Mouse (Mus musculus) MEL (cell line): ENCODE measurements around the gene Olfr1394. TPM values are rescaled to one million over a fixed set of nuclear protein-coding genes. Genes with fewer than 3 reads are reported as not detected.

Experiments used
- DNase-seq: peaks from one replicate; pipeline ENCODE4 v3.0.0; 2011; ENCODE audit warnings: low read depth, low spot score
- H3K27ac ChIP-seq: 2 replicates; pipeline ENCODE4 v1.5.1; 2012; ENCODE audit warnings: low read depth, mild to moderate bottlenecking, control low read depth, low read length, moderate library complexity; ENCODE audit not compliant: control insufficient read depth
- H3K27me3 ChIP-seq, 2 experiments: fragments of 150-350 bp in 1 of 2; sonication (generic) in 1 of 2; 2 replicates each; pipeline ENCODE4 v1.6.1; 2012; ENCODE audit warnings: low read length in 2 of 2, mild to moderate bottlenecking in 2 of 2, improper control_type of control experiment in 1 of 2, moderate library complexity in 1 of 2; ENCODE audit not compliant: insufficient read depth in 2 of 2, control insufficient read depth in 1 of 2
- H3K36me3 ChIP-seq, 2 experiments: 2 replicates each; pipeline ENCODE4 v1.6.1; 2012 to 2014; ENCODE audit warnings: low read length in 2 of 2, improper control_type of control experiment in 1 of 2, inconsistent platforms in 1 of 2, mild to moderate bottlenecking in 1 of 2; ENCODE audit not compliant: insufficient read depth in 2 of 2, control insufficient read depth in 1 of 2
- H3K4me1 ChIP-seq, 2 experiments: fragments of 150-350 bp in 1 of 2; sonication (generic) in 1 of 2; 2 replicates each; pipeline ENCODE4 v1.6.1; 2012; ENCODE audit warnings: low read length in 2 of 2, improper control_type of control experiment in 1 of 2, mild to moderate bottlenecking in 1 of 2; ENCODE audit not compliant: insufficient read depth in 2 of 2, control insufficient read depth in 1 of 2
- H3K4me3 ChIP-seq, 2 experiments: fragments of 150-350 bp in 1 of 2; sonication (generic) in 1 of 2; 2 replicates each; pipeline ENCODE4 v1.5.1; 2012; ENCODE audit warnings: low read depth in 2 of 2, low read length in 2 of 2, mild to moderate bottlenecking in 2 of 2, moderate library complexity in 2 of 2, control low read depth in 1 of 2, improper control_type of control experiment in 1 of 2; ENCODE audit not compliant: control insufficient read depth in 1 of 2, insufficient read depth in 1 of 2
- H3K79me2 ChIP-seq: 2 replicates; pipeline ENCODE4 v1.6.1; 2012; ENCODE audit warnings: mild to moderate bottlenecking, low read length, moderate library complexity; ENCODE audit not compliant: control insufficient read depth, poor library complexity, insufficient read depth
- H3K9ac ChIP-seq: 2 replicates; pipeline ENCODE4 v1.6.1; 2012; ENCODE audit warnings: low read depth, mild to moderate bottlenecking, control low read depth, low read length, moderate library complexity; ENCODE audit not compliant: control insufficient read depth, poor library complexity, severe bottlenecking
- H3K9me3 ChIP-seq: fragments of 150-350 bp; sonication (generic); replicated peaks from 2 replicates; pipeline ENCODE4 v1.6.1; 2012; ENCODE audit warnings: mild to moderate bottlenecking, low read length, improper control_type of control experiment, moderate library complexity; ENCODE audit not compliant: insufficient read depth
- CHD1 ChIP-seq: IDR thresholded peaks from 2 replicates; pipeline ENCODE4 v1.6.1; 2012; ENCODE audit warnings: low read depth, mild to moderate bottlenecking, inconsistent platforms, low read length, improper control_type of control experiment
- CHD2 ChIP-seq: IDR thresholded peaks from 2 replicates; pipeline ENCODE4 v1.6.1; 2011; ENCODE audit warnings: low read length, improper control_type of control experiment
- CTCF ChIP-seq, 3 experiments: IDR thresholded peaks in 2 of 3; conservative IDR thresholded peaks in 1 of 3; 2 replicates each; pipeline ENCODE4 v1.5.1; 2011 to 2012; ENCODE audit warnings: low read length in 3 of 3, low read depth in 2 of 3, mild to moderate bottlenecking in 2 of 3, improper control_type of control experiment in 1 of 3, inconsistent platforms in 1 of 3, mixed read lengths in 1 of 3, moderate library complexity in 1 of 3; ENCODE audit not compliant: control insufficient read depth in 1 of 3, insufficient read depth in 1 of 3, poor library complexity in 1 of 3, severe bottlenecking in 1 of 3
- EP300 ChIP-seq, 2 experiments: IDR thresholded peaks; 2 replicates each; pipeline ENCODE4 v1.6.1; 2011; ENCODE audit warnings: improper control_type of control experiment in 2 of 2, low read length in 2 of 2, low read depth in 1 of 2, mild to moderate bottlenecking in 1 of 2
- ETS1 ChIP-seq: IDR thresholded peaks from 2 replicates; pipeline ENCODE4 v1.6.1; 2012; ENCODE audit warnings: low read depth, mild to moderate bottlenecking, inconsistent platforms, low read length, improper control_type of control experiment, moderate library complexity
- GABPA ChIP-seq: IDR thresholded peaks from 2 replicates; pipeline ENCODE4 v1.6.1; 2012; ENCODE audit warnings: low read depth, mild to moderate bottlenecking, inconsistent platforms, low read length, improper control_type of control experiment, moderate library complexity
- JUND ChIP-seq: IDR thresholded peaks from 2 replicates; pipeline ENCODE4 v1.6.1; 2011; ENCODE audit warnings: low read depth, mild to moderate bottlenecking, improper control_type of control experiment, low read length
- KAT2A ChIP-seq: conservative IDR thresholded peaks from 2 replicates; pipeline ENCODE4 v1.6.1; 2012; ENCODE audit warnings: low read depth, low read length, improper control_type of control experiment, inconsistent platforms
- MAX ChIP-seq: IDR thresholded peaks from 2 replicates; pipeline ENCODE4 v1.6.1; 2011; ENCODE audit warnings: low read length, improper control_type of control experiment
- MAZ ChIP-seq: IDR thresholded peaks from 2 replicates; pipeline ENCODE4 v1.6.1; 2012; ENCODE audit warnings: low read depth, mild to moderate bottlenecking, inconsistent platforms, low read length, improper control_type of control experiment
- MYB ChIP-seq: IDR thresholded peaks from 2 replicates; pipeline ENCODE4 v1.6.1; 2011; ENCODE audit warnings: mild to moderate bottlenecking, low read depth, low read length, improper control_type of control experiment
- POLR2A ChIP-seq, 2 experiments: IDR thresholded peaks; 2 replicates each; pipeline ENCODE4 v1.6.1; 2011 to 2012; ENCODE audit warnings: low read length in 2 of 2, mild to moderate bottlenecking in 2 of 2, control low read depth in 1 of 2, improper control_type of control experiment in 1 of 2, low read depth in 1 of 2, moderate library complexity in 1 of 2; ENCODE audit not compliant: control insufficient read depth in 1 of 2, insufficient read depth in 1 of 2, poor library complexity in 1 of 2
- POLR2AphosphoS2 ChIP-seq: IDR thresholded peaks from 2 replicates; pipeline ENCODE4 v1.6.1; 2011; ENCODE audit warnings: low read length, improper control_type of control experiment
- RAD21 ChIP-seq: IDR thresholded peaks from 2 replicates; pipeline ENCODE4 v1.6.1; 2011; ENCODE audit warnings: mild to moderate bottlenecking, low read depth, low read length, improper control_type of control experiment
- SMC3 ChIP-seq: IDR thresholded peaks from 2 replicates; pipeline ENCODE4 v1.6.1; 2011; ENCODE audit warnings: low read depth, low read length, improper control_type of control experiment
- TBP ChIP-seq: IDR thresholded peaks from 2 replicates; pipeline ENCODE4 v1.8.0; 2011; ENCODE audit warnings: low read depth, low read length, improper control_type of control experiment
- TCF12 ChIP-seq: IDR thresholded peaks from 2 replicates; pipeline ENCODE4 v1.6.1; 2014; ENCODE audit warnings: low read depth, mild to moderate bottlenecking, inconsistent platforms, low read length, improper control_type of control experiment, moderate library complexity
- UBTF ChIP-seq: IDR thresholded peaks from 2 replicates; pipeline ENCODE4 v1.6.1; 2012; ENCODE audit warnings: low read depth, mild to moderate bottlenecking, inconsistent platforms, low read length, improper control_type of control experiment, moderate library complexity, borderline replicate concordance; ENCODE audit not compliant: insufficient read depth
- USF1 ChIP-seq: IDR thresholded peaks from 2 replicates; pipeline ENCODE4 v1.6.1; 2014; ENCODE audit warnings: low read depth, mild to moderate bottlenecking, inconsistent platforms, low read length, improper control_type of control experiment, moderate library complexity
- ZC3H11A ChIP-seq: IDR thresholded peaks from 2 replicates; pipeline ENCODE4 v1.6.1; 2012; ENCODE audit warnings: low read depth, mild to moderate bottlenecking, inconsistent platforms, low read length, improper control_type of control experiment
- ZKSCAN1 ChIP-seq: IDR thresholded peaks from 2 replicates; pipeline ENCODE4 v1.6.1; 2012; ENCODE audit warnings: low read depth, mild to moderate bottlenecking, inconsistent platforms, low read length, improper control_type of control experiment, moderate library complexity
- ZMIZ1 ChIP-seq: IDR thresholded peaks from 2 replicates; pipeline ENCODE4 v1.6.1; 2012; ENCODE audit warnings: low read depth, mild to moderate bottlenecking, inconsistent platforms, low read length, improper control_type of control experiment, moderate library complexity
- ZNF384 ChIP-seq: IDR thresholded peaks from 2 replicates; pipeline ENCODE4 v1.6.1; 2012; ENCODE audit warnings: low read depth, mild to moderate bottlenecking, inconsistent platforms, low read length, improper control_type of control experiment
- polyA plus RNA-seq, 2 experiments: library from polyadenylated mRNA; stranded (reverse) in 1 of 2; unstranded in 1 of 2; fragments of >175 nt in 1 of 2; fragments of >200 nt in 1 of 2; gene quantifications; 2 replicates each; pipeline versions ENCODE4 v1.2.1 to v1.2.4; 2012; ENCODE audit warnings: low replicate concordance in 2 of 2, low read depth in 1 of 2; ENCODE audit not compliant: insufficient read length in 2 of 2, insufficient read depth in 1 of 2, missing spikeins in 1 of 2
- total RNA-seq: library from RNA; depleted of rRNA; stranded (reverse); fragments of 300-350 nt; gene quantifications from 2 replicates; pipeline ENCODE4 v1.2.3, GENCODE M21; 2012

Gene Olfr1394
- total and polyA plus RNA-seq, 3 experiments: not detected

DNA sequence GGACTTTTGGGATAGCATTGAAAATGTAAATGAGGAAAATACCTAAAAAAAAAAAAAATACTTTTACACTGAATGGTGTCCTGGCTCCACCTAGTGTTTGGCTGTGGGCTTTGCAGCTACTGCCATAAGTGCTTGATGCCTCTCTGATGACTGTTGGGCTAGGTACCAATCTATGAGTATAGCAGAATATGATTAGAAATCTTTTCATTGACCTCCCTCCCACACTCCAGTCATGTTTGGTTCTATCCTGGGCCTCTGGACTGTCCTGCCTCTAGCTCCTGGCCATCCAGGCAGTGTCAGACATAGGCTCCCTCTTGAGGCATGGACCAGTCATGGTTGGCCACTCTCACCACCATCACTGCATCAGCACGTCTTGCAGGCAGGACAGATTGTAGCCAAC lies 45.3 kb upstream of the Olfr1394 start:
- Histone ChIP-seq H3K27ac (no peak overlapping the region), H3K9me3 (no peaks in the 10 kb centered on the region), H3K4me1 (peaks cover under 1 to 4% of the 10 kb centered on the region in 2 experiments; a peak in 3 of 4 replicates), H3K9ac (no peak overlapping the region), H3K27me3 (no peaks in the 10 kb centered on the region; a peak in 1 of 4 replicates), H3K36me3 (no peaks in the 10 kb centered on the region; a peak in 1 of 4 replicates), H3K79me2 (no peaks in the 10 kb centered on the region)
- DNase-seq: peak; percentile 73
- TF ChIP-seq ZNF384 (peak; percentile 92), ZC3H11A (peak; percentile 79), CHD1 (no peak), SMC3 (peak; percentile 76), MAX (no peak), RAD21 (peak; percentile 75), CTCF (IDR thresholded peaks at IDR 0.05 in 2 of 3, conservative IDR thresholded peaks at IDR 0.05 in 1 of 3; ENCODE audit: control insufficient read depth in 1 of 3, insufficient read depth in 1 of 3, low read depth in 2 of 3, low read length in 3 of 3, poor library complexity in 1 of 3, severe bottlenecking in 1 of 3) (peak; percentile 71 to 81 (median 75)), USF1 (no peak), MAZ (no peak), TBP (no peak)
- TF ChIP-seq, all 39 proteins: peak for 5
- no peak overlapping the region for H3K4me3 ChIP-seq

- Histone ChIP-seq H3K9ac (no peak overlapping the region), H3K27me3 (no peaks in the 10 kb centered on the region; a peak in 1 of 4 replicates), H3K9me3 (no peaks in the 10 kb centered on the region), H3K79me2 (no peaks in the 10 kb centered on the region), H3K27ac (no peak overlapping the region), H3K4me1 (no peaks in the 10 kb centered on the region), H3K4me3 (no peak overlapping the region), H3K36me3 (no peaks in the 10 kb centered on the region)
- TF ChIP-seq EP300 (IDR thresholded peaks at IDR 0.05; ENCODE audit: low read depth in 1 of 2, low read length in 2 of 2) (no peak), UBTF (no peak), MYB (no peak), GABPA (no peak), POLR2A (IDR thresholded peaks at IDR 0.05; ENCODE audit: control insufficient read depth in 1 of 2, insufficient read depth in 1 of 2, low read depth in 1 of 2, low read length in 2 of 2, poor library complexity in 1 of 2) (no peak), CHD2 (no peak)
- DNase-seq: no peak
Observed at GRCm38 (mm10) chr11:49111000-49111399, 43.2 kb upstream of the Olfr1394 start.

DNA sequence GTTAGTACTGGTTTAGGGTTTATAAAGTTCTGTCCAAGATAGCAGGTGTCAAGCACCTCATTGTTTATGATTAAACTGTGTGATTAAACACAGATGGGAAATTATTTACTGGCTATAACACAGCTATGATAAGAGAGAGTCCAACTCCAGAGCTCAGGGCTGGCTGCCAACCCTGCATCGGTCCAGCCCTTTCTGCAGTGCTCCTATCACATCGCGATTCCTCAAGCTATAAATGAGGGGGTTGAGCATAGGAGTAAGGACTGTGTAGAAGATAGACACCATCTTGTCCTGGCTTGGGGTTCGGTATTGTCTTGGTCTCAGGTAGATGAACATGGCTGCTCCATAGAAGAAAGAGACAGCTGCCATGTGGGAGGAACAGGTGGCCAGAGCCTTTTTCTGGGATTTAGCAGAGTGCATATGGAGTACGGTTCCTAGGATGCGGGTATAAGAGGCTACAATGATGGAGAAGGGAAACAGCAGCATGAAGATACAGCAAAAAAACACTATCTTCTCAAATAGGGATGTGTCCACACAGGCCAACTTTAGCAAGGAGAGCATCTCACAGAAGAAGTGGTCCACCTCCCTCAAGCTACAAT lies 41.5 kb upstream of the Olfr1394 start:
- peaks cover 0 to 2% of the 10 kb centered on the region in 2 experiments; a peak in 2 of 4 replicates for H3K27me3 ChIP-seq
- H3K4me1 ChIP-seq: no peaks in the 10 kb centered on the region
- no peak for DNase-seq
- no peak overlapping the region for H3K4me3 ChIP-seq
- no peaks in the 10 kb centered on the region for H3K9me3 ChIP-seq
- H3K27ac ChIP-seq: no peak overlapping the region
- TF ChIP-seq KAT2A (no peak), CHD1 (no peak), ZKSCAN1 (no peak), POLR2AphosphoS2 (no peak), EP300 (IDR thresholded peaks at IDR 0.05; ENCODE audit: low read depth in 1 of 2, low read length in 2 of 2) (no peak), USF1 (no peak), ZNF384 (no peak), MAZ (no peak), TCF12 (no peak), ZMIZ1 (no peak), ETS1 (no peak), JUND (no peak)
- H3K36me3 ChIP-seq: no peaks in the 10 kb centered on the region
- H3K79me2 ChIP-seq: no peaks in the 10 kb centered on the region
- H3K9ac ChIP-seq: no peak overlapping the region
